Mouse (Mus musculus) kidney, adult 2 months (tissue): ENCODE data around the gene Gtf3c5.

Experiments
- CTCF ChIP-seq: fragments of 200-500 bp; conservative IDR thresholded peaks from 2 replicates; pipeline ENCODE4 v1.5.1; 2011; ENCODE audit warnings: low read depth, mild to moderate bottlenecking, control low read depth, low read length, moderate library complexity, mixed read lengths; ENCODE audit not compliant: insufficient read depth, insufficient read length
- POLR2A ChIP-seq: fragments of 200-500 bp; IDR thresholded peaks from one replicate; pipeline ENCODE4 v1.6.1; 2011; ENCODE audit warnings: low read depth, low read length, control low read depth

DNA sequence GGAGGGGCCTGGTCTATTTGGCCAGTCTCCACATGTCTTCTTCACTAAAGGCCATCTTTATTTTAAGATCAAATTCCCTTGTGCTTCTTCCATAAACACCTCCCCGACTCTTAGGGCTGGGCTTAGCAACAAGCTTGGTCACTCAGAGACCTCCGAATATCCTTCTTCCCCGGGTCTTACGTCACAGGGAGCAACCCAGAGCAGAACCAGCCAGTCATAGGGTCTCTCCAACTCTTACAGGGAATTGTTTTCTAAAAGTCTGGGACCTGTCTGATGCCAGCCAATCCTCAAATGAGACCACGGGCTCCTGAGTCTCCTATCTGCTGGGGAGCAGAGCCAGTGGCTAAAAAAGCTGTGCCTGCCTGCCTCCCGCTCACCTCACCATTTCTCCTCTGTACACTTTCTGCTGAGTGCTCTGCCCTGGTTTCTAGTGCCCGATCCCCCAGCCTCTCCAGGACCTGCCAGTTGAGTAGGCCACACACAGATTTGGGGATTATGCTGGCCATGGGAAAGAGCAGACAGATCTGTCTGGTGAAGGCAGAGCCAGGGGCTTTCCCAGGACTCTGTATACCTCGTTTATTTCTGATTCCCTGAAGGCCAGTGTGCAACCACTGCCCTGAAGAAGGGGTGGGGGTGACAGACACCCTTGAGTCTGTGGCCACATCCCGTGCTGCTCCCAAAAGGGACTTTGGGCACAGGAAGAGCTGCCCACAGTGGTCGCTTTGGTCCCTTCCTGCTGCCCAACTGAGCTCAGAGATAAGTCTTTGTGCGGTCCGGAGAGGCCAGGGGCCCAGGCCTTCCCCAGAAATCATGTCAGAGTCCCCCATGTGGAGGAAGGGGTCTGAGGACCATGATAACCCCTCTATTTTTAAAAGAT lies 15.4 kb upstream of the Gtf3c5 start:
- TF ChIP-seq POLR2A = no peak
- TF ChIP-seq CTCF = no peak
